Mouse (Mus musculus) kidney, embryonic 16.5 days (tissue): ENCODE measurements around the gene Lrmda. TPM values are rescaled to one million over a fixed set of nuclear protein-coding genes. Genes with fewer than 3 reads are reported as not detected.

Experiments used
- ATAC-seq: fragments of 200-750 bp; cut with Nextera tagmentation; 2 replicates; pipeline ENCODE4 v1.8.0; 2017; ENCODE audit warnings: moderate TSS enrichment; ENCODE audit not compliant: low FRiP score, low TSS enrichment
- H3K27ac ChIP-seq: fragments of 300-500 bp; sonication (generic); 2 replicates; pipeline ENCODE4 v1.5.1; 2014; ENCODE audit warnings: low read length
- H3K27me3 ChIP-seq: fragments of 300-500 bp; sonication (generic); 2 replicates; pipeline ENCODE4 v1.6.1; 2014; ENCODE audit warnings: low read length, control low read depth, mixed read lengths; ENCODE audit not compliant: insufficient read depth
- H3K36me3 ChIP-seq: fragments of 300-500 bp; sonication (generic); 2 replicates; pipeline ENCODE4 v1.6.1; 2014; ENCODE audit warnings: low read length, control low read depth, mixed read lengths; ENCODE audit not compliant: insufficient read depth
- H3K4me1 ChIP-seq: fragments of 300-500 bp; sonication (generic); 2 replicates; pipeline ENCODE4 v1.6.1; 2014; ENCODE audit warnings: low read length, control low read depth, mixed read lengths; ENCODE audit not compliant: insufficient read depth
- H3K4me2 ChIP-seq: fragments of 300-500 bp; sonication (generic); replicated peaks from 2 replicates; pipeline ENCODE4 v1.6.1; 2014; ENCODE audit warnings: low read depth, low read length
- H3K4me3 ChIP-seq: fragments of 300-500 bp; sonication (generic); 2 replicates; pipeline ENCODE4 v1.5.1; 2014; ENCODE audit warnings: mild to moderate bottlenecking, low read length
- H3K9ac ChIP-seq: fragments of 300-500 bp; sonication (generic); replicated peaks from 2 replicates; pipeline ENCODE4 v1.6.1; 2014; ENCODE audit warnings: low read length
- H3K9me3 ChIP-seq: fragments of 300-500 bp; sonication (generic); 2 replicates; pipeline ENCODE4 v1.6.1; 2016; ENCODE audit warnings: low read length, control low read depth
- WGBS: fragments of 180-500 bp; shearing (Covaris S2); extraction: QIAGEN DNeasy Blood & Tissue Kit; methylation state at CpG from one replicate; pipeline ENCODE4 v1.1.7; 2014; 5-methylcytosine and 5-hydroxymethylcytosine counted together
- polyA plus RNA-seq: library from polyadenylated mRNA; unstranded; fragments of >200 nt; fragmentation: Nextera tagmentation; extraction: Ambion mirVana; gene quantifications from 2 replicates; pipeline ENCODE4 v1.2.1, GENCODE M21; 2015

The Lrmda gene
- polyA plus RNA-seq, 1 experiment from 2014 or later, result 0.76 TPM

- Histone ChIP-seq H3K4me1 (peaks cover 11% of the 10 kb centered on the region), H3K27me3 (no peaks in the 10 kb centered on the region), H3K27ac (no peak overlapping the region), H3K4me2 (no peak overlapping the region), H3K4me3 (no peak overlapping the region), H3K9ac (no peak overlapping the region), H3K36me3 (no peaks in the 10 kb centered on the region), H3K9me3 (no peaks in the 10 kb centered on the region)
- no peak for ATAC-seq
These were observed 692.9 kb downstream of the Lrmda start for GRCm38 (mm10) chr14:22712388-22712787.

DNA sequence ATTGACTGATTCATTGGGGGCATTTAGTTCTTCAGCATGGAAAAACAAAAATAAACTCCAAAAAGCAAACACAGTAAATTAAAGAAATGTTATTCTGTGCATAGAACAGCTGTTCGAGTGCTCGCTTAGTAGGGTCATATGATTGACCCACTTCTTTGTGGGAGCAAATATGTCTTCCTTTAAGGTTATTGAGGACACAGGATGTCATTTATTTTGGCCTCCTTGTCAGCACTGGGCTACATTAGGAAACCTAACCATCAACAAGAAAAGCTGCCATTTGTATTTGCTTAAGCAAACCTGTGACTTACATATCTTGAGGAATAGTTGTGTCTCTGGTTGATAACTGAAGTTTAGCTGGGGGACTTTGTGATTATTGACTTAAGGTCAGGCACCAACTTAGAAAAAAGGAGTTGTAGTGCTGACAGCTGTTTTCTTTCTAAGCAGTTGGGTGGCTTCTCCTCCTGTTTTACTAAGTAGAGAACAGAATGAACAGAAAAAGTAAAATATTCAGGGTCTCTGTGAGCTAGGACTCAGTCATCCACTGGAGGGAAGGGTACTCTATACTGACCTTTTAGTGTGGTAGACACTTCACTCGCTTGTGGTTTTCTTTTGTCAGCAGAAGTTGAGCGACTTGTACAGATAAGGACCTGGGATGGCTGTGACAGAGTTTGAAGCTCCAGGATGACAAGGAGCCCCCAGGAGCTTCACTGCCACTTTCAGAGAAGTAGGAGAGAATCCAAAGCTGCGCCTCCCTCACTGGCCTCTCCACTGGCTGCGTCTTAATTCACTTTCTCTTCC lies 696.3 kb downstream of the Lrmda start:
- Histone ChIP-seq H3K27me3 (no peaks in the 10 kb centered on the region), H3K27ac (peak overlapping the region; percentile 85), H3K9ac (no peak overlapping the region), H3K4me3 (no peak overlapping the region), H3K36me3 (no peaks in the 10 kb centered on the region), H3K4me1 (peaks cover 3% of the 10 kb centered on the region; the same call in 1 of the 2 replicates), H3K4me2 (no peak overlapping the region), H3K9me3 (no peaks in the 10 kb centered on the region)
- WGBS, result 54% methylated on average over 6 of the region's 6 CpGs
- peak; percentile 80 for ATAC-seq

DNA sequence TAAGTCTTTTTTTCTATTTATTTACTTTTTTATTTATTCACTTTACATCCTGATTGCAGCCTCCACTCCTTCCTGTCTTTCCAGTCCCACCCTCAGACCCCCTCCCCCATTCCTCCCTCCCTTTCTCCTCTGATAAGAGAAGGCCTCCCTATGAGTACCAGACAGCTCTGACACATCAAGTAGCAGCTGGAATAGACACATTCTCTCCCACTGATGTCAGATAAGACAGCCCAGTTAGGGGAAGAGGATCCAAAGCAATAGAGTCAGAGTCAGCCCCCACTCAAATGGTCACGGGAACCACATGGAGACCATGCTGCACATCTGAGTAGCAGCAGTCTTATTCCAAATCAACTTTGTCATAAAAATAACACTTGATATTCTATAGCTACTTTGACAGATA lies 700.5 kb downstream of the Lrmda start:
- no peaks in the 10 kb centered on the region for H3K4me1 ChIP-seq
- no peaks in the 10 kb centered on the region for H3K36me3 ChIP-seq
- no peak overlapping the region for H3K4me3 ChIP-seq
- no peaks in the 10 kb centered on the region for H3K9me3 ChIP-seq
- no peaks in the 10 kb centered on the region for H3K27me3 ChIP-seq
- WGBS, result 59% methylated on average over 1 of the region's 1 CpGs
- ATAC-seq, result no peak
- H3K9ac ChIP-seq, result no peak overlapping the region
- no peak overlapping the region for H3K4me2 ChIP-seq
- H3K27ac ChIP-seq, result no peak overlapping the region

DNA sequence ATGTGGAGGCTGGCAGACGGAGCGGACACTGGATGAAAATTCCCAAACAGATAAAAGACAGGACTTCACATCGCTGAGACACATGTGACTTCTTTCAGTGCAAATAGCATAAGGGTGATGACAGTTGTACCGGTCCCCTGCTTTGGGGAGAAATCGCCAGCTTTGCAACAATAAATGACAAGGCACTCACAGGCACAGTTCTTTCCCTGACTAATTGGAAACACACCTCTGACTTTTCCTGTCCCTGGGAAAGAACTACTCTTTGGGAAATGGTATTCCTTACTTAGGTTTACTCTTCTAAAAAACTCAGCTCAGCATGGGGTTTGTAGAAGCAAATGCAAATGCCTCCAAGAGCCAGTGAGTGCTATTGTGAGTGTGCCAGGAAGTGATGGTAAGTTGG lies 702.3 kb downstream of the Lrmda start:
- Histone ChIP-seq H3K27me3 (no peaks in the 10 kb centered on the region), H3K9ac (no peak overlapping the region), H3K4me2 (no peak overlapping the region), H3K4me1 (no peaks in the 10 kb centered on the region), H3K4me3 (no peak overlapping the region), H3K9me3 (no peaks in the 10 kb centered on the region), H3K36me3 (no peaks in the 10 kb centered on the region), H3K27ac (no peak overlapping the region)
- WGBS, result 63% methylated on average over 5 of the region's 5 CpGs
- no peak for ATAC-seq

DNA sequence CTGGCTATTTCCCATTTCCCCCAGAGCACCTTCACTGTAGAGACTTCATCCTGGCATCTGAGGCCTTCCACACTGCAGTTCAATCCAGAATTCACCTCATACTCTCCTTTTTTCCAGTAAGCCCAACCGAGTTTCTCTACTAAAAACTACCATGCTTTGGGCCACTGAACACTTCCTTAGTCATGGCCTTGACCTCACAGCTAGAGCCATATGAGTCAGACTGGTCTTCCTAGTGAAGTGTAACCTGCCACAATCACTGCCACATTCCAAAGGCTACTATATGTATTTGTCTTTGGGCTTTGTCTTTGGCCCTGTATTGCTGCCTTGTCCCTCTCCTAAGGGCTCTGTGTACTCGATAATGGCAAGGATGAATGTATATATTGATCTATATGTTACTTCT lies 708.0 kb downstream of the Lrmda start:
- Histone ChIP-seq H3K27me3 (no peaks in the 10 kb centered on the region), H3K4me2 (no peak overlapping the region), H3K4me1 (no peaks in the 10 kb centered on the region), H3K9ac (no peak overlapping the region), H3K4me3 (no peak overlapping the region), H3K36me3 (no peaks in the 10 kb centered on the region), H3K27ac (no peak overlapping the region), H3K9me3 (no peaks in the 10 kb centered on the region)
- WGBS, result 79% methylated on average over 2 of the region's 2 CpGs
- ATAC-seq, result no peak

DNA sequence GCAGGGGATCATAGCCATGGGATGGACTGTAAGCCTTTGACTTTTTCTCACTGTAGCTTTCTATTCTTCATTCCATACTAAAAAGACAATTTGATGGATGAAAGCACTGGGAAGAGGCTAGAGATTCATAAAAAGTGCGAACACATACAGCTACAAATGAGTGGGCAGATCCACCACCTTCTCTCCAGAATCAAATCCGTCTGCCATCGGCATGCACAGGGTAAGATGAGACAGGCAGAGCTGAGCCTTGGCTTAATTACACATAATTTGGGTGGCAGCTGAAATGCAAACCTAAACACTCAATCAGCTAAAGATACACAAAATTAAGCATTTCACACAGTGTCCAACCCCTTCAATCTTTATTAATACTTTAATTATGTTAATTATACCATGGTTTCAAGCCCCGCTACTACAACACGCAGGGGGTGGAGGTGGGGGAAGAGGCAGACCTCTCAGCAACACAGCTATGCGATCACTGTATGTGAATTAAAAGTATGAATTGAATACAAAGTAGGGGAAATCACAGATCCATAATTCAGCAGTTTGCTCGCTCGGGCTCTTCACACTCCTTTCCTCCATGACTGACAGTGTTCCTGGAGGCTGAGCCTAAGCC lies 709.2 kb downstream of the Lrmda start:
- no peaks in the 10 kb centered on the region for H3K4me1 ChIP-seq
- H3K9me3 ChIP-seq, result no peaks in the 10 kb centered on the region
- 78% methylated on average over 8 of the region's 8 CpGs for WGBS
- no peak overlapping the region for H3K27ac ChIP-seq
- no peaks in the 10 kb centered on the region for H3K27me3 ChIP-seq
- H3K9ac ChIP-seq, result no peak overlapping the region
- H3K36me3 ChIP-seq, result no peaks in the 10 kb centered on the region
- no peak overlapping the region for H3K4me2 ChIP-seq
- ATAC-seq, result no peak
- H3K4me3 ChIP-seq, result no peak overlapping the region

DNA sequence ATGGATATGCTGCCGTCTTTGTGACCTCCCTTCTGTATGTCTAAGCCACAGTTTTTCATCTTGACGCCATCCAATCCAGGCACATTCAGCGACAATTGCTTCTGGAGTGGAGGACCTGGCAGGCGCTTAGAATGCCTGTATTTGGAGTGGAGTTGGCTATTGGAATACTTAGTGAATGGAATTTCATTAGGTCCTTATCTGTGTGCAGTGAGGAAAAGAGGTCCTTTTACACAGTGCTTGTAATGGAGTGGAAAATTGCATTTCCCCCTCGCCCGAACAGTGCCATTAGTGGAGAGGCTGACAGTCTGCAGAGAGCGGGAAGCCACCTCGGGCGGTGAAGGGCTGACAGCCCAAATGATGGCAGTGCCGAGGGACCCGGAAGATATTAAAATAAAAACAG lies 719.1 kb downstream of the Lrmda start:
- no peaks in the 10 kb centered on the region for H3K27me3 ChIP-seq
- H3K4me1 ChIP-seq, result no peaks in the 10 kb centered on the region
- H3K36me3 ChIP-seq, result no peaks in the 10 kb centered on the region
- WGBS, result 71% methylated on average over 11 of the region's 11 CpGs
- no peak overlapping the region for H3K9ac ChIP-seq
- ATAC-seq, result no peak
- no peak overlapping the region for H3K4me2 ChIP-seq
- H3K4me3 ChIP-seq, result no peak overlapping the region
- H3K9me3 ChIP-seq, result no peaks in the 10 kb centered on the region
- H3K27ac ChIP-seq, result no peak overlapping the region

DNA sequence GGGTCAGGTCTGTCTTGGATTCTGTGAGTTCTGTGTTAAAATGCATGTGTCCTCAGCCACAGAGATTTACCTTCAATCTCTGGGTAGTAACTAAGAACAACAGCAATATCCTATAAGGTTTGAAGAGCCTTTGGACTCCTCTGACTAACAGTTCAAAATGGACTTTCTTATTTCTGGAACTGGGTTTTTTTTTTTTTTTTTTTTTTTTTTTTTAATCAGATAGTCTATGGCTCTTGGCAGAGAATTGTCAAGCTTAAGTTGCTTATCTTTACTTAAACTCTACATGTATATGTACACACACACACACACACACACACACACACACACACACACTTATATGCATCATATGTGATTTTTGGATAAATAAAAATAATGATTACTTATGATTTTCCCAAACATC lies 723.0 kb downstream of the Lrmda start:
- Histone ChIP-seq H3K4me1 (peaks cover 12% of the 10 kb centered on the region), H3K4me2 (no peak overlapping the region), H3K27ac (no peak overlapping the region), H3K4me3 (no peak overlapping the region), H3K9ac (no peak overlapping the region), H3K27me3 (no peaks in the 10 kb centered on the region), H3K9me3 (no peaks in the 10 kb centered on the region), H3K36me3 (no peaks in the 10 kb centered on the region)
- no peak for ATAC-seq

- Histone ChIP-seq H3K27ac (no peak overlapping the region), H3K4me1 (peaks cover 12% of the 10 kb centered on the region), H3K9me3 (no peaks in the 10 kb centered on the region), H3K4me2 (no peak overlapping the region), H3K9ac (no peak overlapping the region), H3K4me3 (no peak overlapping the region), H3K36me3 (no peaks in the 10 kb centered on the region), H3K27me3 (no peaks in the 10 kb centered on the region)
- 79% methylated on average over 4 of the region's 4 CpGs for WGBS
- ATAC-seq, result no peak
These were observed 723.8 kb downstream of the Lrmda start for GRCm38 (mm10) chr14:22743264-22743663.

DNA sequence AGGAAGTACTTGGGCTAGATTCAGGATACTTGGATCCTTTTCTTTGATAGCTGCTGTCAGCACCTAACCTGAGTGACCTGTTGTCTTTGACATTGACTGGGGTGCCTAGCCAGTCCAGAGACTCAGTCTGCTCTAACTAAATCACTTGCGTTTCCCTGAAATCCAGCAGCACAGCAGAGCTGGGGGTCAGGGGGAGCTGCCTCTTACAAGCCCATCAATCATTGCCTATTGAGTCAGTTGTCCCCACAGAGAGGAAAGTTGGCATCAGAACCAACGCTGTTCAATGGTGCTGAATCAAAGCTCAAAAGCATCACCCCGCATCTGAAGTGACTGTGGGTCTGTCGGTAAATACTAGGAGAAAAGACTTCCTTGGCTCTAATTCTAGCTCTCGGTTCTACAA lies 725.2 kb downstream of the Lrmda start:
- Histone ChIP-seq H3K4me3 (no peak overlapping the region), H3K4me1 (peaks cover 14% of the 10 kb centered on the region), H3K9ac (no peak overlapping the region), H3K9me3 (no peaks in the 10 kb centered on the region), H3K27me3 (no peaks in the 10 kb centered on the region), H3K4me2 (no peak overlapping the region), H3K36me3 (no peaks in the 10 kb centered on the region), H3K27ac (no peak overlapping the region)
- ATAC-seq, result no peak
- WGBS, result 45% methylated on average over 5 of the region's 5 CpGs
